Mouse (Mus musculus) heart, embryonic 12.5 days (tissue): ENCODE measurements at regions not wholly inside any gene's neighbourhood (a gene's known extent, or its start where the extent isn't known, plus 50 kb on each side); places are given as distances from the start of the nearest gene placed in this dataset.

Experiments
- ATAC-seq: fragments of 200-750 bp; cut with Nextera tagmentation; 2 replicates; pipeline ENCODE4 v1.8.0; 2017; ENCODE audit warnings: moderate TSS enrichment, moderate library complexity; ENCODE audit not compliant: insufficient number of reproducible peaks, low FRiP score
- H3K27ac ChIP-seq: fragments of 300-500 bp; sonication (generic); 2 replicates; pipeline ENCODE4 v1.5.1; 2016; ENCODE audit warnings: mild to moderate bottlenecking, moderate library complexity; ENCODE audit not compliant: poor library complexity, severe bottlenecking
- H3K27me3 ChIP-seq: fragments of 300-500 bp; sonication (generic); replicated peaks from 2 replicates; pipeline ENCODE4 v1.6.1; 2016; ENCODE audit warnings: mild to moderate bottlenecking, moderate library complexity
- H3K36me3 ChIP-seq: fragments of 300-500 bp; sonication (generic); 2 replicates; pipeline ENCODE4 v1.6.1; 2016; ENCODE audit warnings: mild to moderate bottlenecking, moderate library complexity
- H3K4me1 ChIP-seq: fragments of 300-500 bp; sonication (generic); replicated peaks from 2 replicates; pipeline ENCODE4 v1.6.1; 2016; ENCODE audit warnings: mild to moderate bottlenecking
- H3K4me2 ChIP-seq: fragments of 300-500 bp; sonication (generic); 2 replicates; pipeline ENCODE4 v1.6.1; 2016; ENCODE audit warnings: mild to moderate bottlenecking, moderate library complexity
- H3K4me3 ChIP-seq: fragments of 300-500 bp; sonication (generic); 2 replicates; pipeline ENCODE4 v1.5.1; 2016; ENCODE audit warnings: mild to moderate bottlenecking
- H3K9ac ChIP-seq: fragments of 300-500 bp; sonication (generic); 2 replicates; pipeline ENCODE4 v1.6.1; 2016; ENCODE audit warnings: mild to moderate bottlenecking, moderate library complexity
- H3K9me3 ChIP-seq: fragments of 300-500 bp; sonication (generic); replicated peaks from 2 replicates; pipeline ENCODE4 v1.6.1; 2016; ENCODE audit warnings: mild to moderate bottlenecking, moderate library complexity
- WGBS: fragments of 180-500 bp; shearing (Covaris S2); methylation state at CpG from one replicate; pipeline ENCODE4 v1.1.7; 2016; 5-methylcytosine and 5-hydroxymethylcytosine counted together

- Histone ChIP-seq H3K36me3 (no peaks in the 10 kb centered on the region), H3K27ac (no peak overlapping the region), H3K4me1 (peaks cover 27% of the 10 kb centered on the region), H3K9ac (no peak overlapping the region), H3K4me3 (no peak overlapping the region), H3K4me2 (no peak overlapping the region), H3K9me3 (no peaks in the 10 kb centered on the region), H3K27me3 (no peaks in the 10 kb centered on the region)
- WGBS, result 82% methylated on average over 1 of the region's 1 CpGs
- no peak for ATAC-seq
These were observed 274.1 kb upstream of the Zmiz1 start for GRCm38 (mm10) chr14:25184875-25185274.

- no peaks in the 10 kb centered on the region for H3K9me3 ChIP-seq
- H3K36me3 ChIP-seq, result no peaks in the 10 kb centered on the region
- H3K27ac ChIP-seq, result no peak overlapping the region
- H3K9ac ChIP-seq, result no peak overlapping the region
- H3K4me3 ChIP-seq, result no peak overlapping the region
- no peaks in the 10 kb centered on the region for H3K27me3 ChIP-seq
- ATAC-seq, result no peak
- H3K4me2 ChIP-seq, result no peak overlapping the region
- peaks cover 27% of the 10 kb centered on the region for H3K4me1 ChIP-seq
- 42% methylated on average over 10 of the region's 10 CpGs for WGBS
These were observed 273.4 kb upstream of the Zmiz1 start for GRCm38 (mm10) chr14:25185556-25185958.

GRCm38 (mm10) chr14:25185959-25186771, 272.8 kb upstream of the Zmiz1 start:
- no peak overlapping the region for H3K9ac ChIP-seq
- no peaks in the 10 kb centered on the region for H3K27me3 ChIP-seq
- H3K4me3 ChIP-seq, result no peak overlapping the region
- ATAC-seq, result peak; percentile 47; the same call in 1 of the 2 replicates
- no peak overlapping the region for H3K27ac ChIP-seq
- no peaks in the 10 kb centered on the region for H3K36me3 ChIP-seq
- peaks cover 27% of the 10 kb centered on the region for H3K4me1 ChIP-seq
- 45% methylated on average over 14 of the region's 14 CpGs for WGBS
- no peak overlapping the region for H3K4me2 ChIP-seq
- no peaks in the 10 kb centered on the region for H3K9me3 ChIP-seq

- 90% methylated on average over 5 of the region's 5 CpGs for WGBS
- no peak overlapping the region for H3K27ac ChIP-seq
- ATAC-seq, result no peak
These were observed 271.3 kb upstream of the Zmiz1 start for GRCm38 (mm10) chr14:25187715-25188114.

GRCm38 (mm10) chr14:25189256-25189655, 269.7 kb upstream of the Zmiz1 start:
- no peak overlapping the region for H3K9ac ChIP-seq
- H3K27ac ChIP-seq, result no peak overlapping the region
- no peak overlapping the region for H3K4me2 ChIP-seq
- H3K4me3 ChIP-seq, result no peak overlapping the region
- no peak for ATAC-seq
- 74% methylated on average over 5 of the region's 5 CpGs for WGBS
- H3K27me3 ChIP-seq, result no peaks in the 10 kb centered on the region
- peaks cover 23% of the 10 kb centered on the region for H3K4me1 ChIP-seq
- H3K9me3 ChIP-seq, result no peaks in the 10 kb centered on the region
- H3K36me3 ChIP-seq, result no peaks in the 10 kb centered on the region

More at GRCm38 (mm10) chr14:25187715-25188114, 271.3 kb upstream of the Zmiz1 start:
- Histone ChIP-seq H3K36me3 (no peaks in the 10 kb centered on the region), H3K27me3 (no peaks in the 10 kb centered on the region), H3K4me1 (peaks cover 27% of the 10 kb centered on the region), H3K9ac (no peak overlapping the region), H3K4me3 (no peak overlapping the region), H3K9me3 (no peaks in the 10 kb centered on the region), H3K4me2 (no peak overlapping the region)

- no peak for ATAC-seq
- no peaks in the 10 kb centered on the region for H3K27me3 ChIP-seq
- peaks cover 21% of the 10 kb centered on the region for H3K4me1 ChIP-seq
- WGBS, result 89% methylated on average over 10 of the region's 10 CpGs
- no peak overlapping the region for H3K4me3 ChIP-seq
- no peaks in the 10 kb centered on the region for H3K36me3 ChIP-seq
- H3K4me2 ChIP-seq, result no peak overlapping the region
- no peak overlapping the region for H3K9ac ChIP-seq
- H3K9me3 ChIP-seq, result no peaks in the 10 kb centered on the region
- H3K27ac ChIP-seq, result no peak overlapping the region
These were observed 268.2 kb upstream of the Zmiz1 start for GRCm38 (mm10) chr14:25190680-25191270.

- Histone ChIP-seq H3K4me1 (peaks cover 46% of the 10 kb centered on the region), H3K4me2 (no peak overlapping the region), H3K9me3 (no peaks in the 10 kb centered on the region), H3K4me3 (no peak overlapping the region), H3K27me3 (no peaks in the 10 kb centered on the region), H3K36me3 (no peaks in the 10 kb centered on the region), H3K9ac (no peak overlapping the region), H3K27ac (peak overlapping the region; percentile 50)
- WGBS, result 30% methylated on average over 5 of the region's 5 CpGs
- 0 out of 2 replicates have a peak, but pooled peaks have one; percentile 23 for ATAC-seq
These were observed 262.2 kb upstream of the Zmiz1 start for GRCm38 (mm10) chr14:25196820-25197219.

- Histone ChIP-seq H3K27ac (peak overlapping the region; percentile 42), H3K4me1 (peaks cover 51% of the 10 kb centered on the region), H3K27me3 (no peaks in the 10 kb centered on the region), H3K4me2 (no peak overlapping the region), H3K4me3 (no peak overlapping the region), H3K36me3 (no peaks in the 10 kb centered on the region), H3K9ac (no peak overlapping the region; the same call in 1 of the 2 replicates), H3K9me3 (no peaks in the 10 kb centered on the region)
- WGBS, result 81% methylated on average over 3 of the region's 3 CpGs
- ATAC-seq, result no peak
These were observed 259.1 kb upstream of the Zmiz1 start for GRCm38 (mm10) chr14:25199900-25200299.

GRCm38 (mm10) chr14:25200656-25201179, 258.3 kb upstream of the Zmiz1 start:
- Histone ChIP-seq H3K27ac (peak overlapping the region; percentile 42), H3K36me3 (no peaks in the 10 kb centered on the region), H3K27me3 (no peaks in the 10 kb centered on the region), H3K4me1 (peaks cover 43% of the 10 kb centered on the region), H3K4me2 (no peak overlapping the region), H3K9ac (no peak overlapping the region), H3K9me3 (no peaks in the 10 kb centered on the region), H3K4me3 (no peak overlapping the region)
- no peak for ATAC-seq
- 38% methylated on average over 4 of the region's 4 CpGs for WGBS

- ATAC-seq, result no peak
- H3K4me2 ChIP-seq, result no peak overlapping the region
- H3K9ac ChIP-seq, result no peak overlapping the region
- no peak overlapping the region for H3K27ac ChIP-seq
- 43% methylated on average over 2 of the region's 2 CpGs for WGBS
- H3K4me1 ChIP-seq, result peaks cover 37% of the 10 kb centered on the region
- no peak overlapping the region for H3K4me3 ChIP-seq
- H3K9me3 ChIP-seq, result no peaks in the 10 kb centered on the region
- H3K27me3 ChIP-seq, result no peaks in the 10 kb centered on the region
- no peaks in the 10 kb centered on the region for H3K36me3 ChIP-seq
These were observed 256.7 kb upstream of the Zmiz1 start for GRCm38 (mm10) chr14:25202312-25202711.

GRCm38 (mm10) chr14:25204091-25204490, 254.9 kb upstream of the Zmiz1 start:
- H3K27me3 ChIP-seq, result no peaks in the 10 kb centered on the region
- 85% methylated on average over 5 of the region's 5 CpGs for WGBS
- H3K9me3 ChIP-seq, result no peaks in the 10 kb centered on the region
- H3K4me3 ChIP-seq, result no peak overlapping the region
- no peak overlapping the region for H3K9ac ChIP-seq
- ATAC-seq, result 0 out of 2 replicates have a peak, but pooled peaks have one; percentile 12
- peaks cover 50% of the 10 kb centered on the region for H3K4me1 ChIP-seq
- no peak overlapping the region for H3K4me2 ChIP-seq
- H3K27ac ChIP-seq, result no peak overlapping the region
- no peaks in the 10 kb centered on the region for H3K36me3 ChIP-seq
